Mouse (Mus musculus): Measurements from ENCODE around the gene Ttc7b.

The Ttc7b gene

DNA sequence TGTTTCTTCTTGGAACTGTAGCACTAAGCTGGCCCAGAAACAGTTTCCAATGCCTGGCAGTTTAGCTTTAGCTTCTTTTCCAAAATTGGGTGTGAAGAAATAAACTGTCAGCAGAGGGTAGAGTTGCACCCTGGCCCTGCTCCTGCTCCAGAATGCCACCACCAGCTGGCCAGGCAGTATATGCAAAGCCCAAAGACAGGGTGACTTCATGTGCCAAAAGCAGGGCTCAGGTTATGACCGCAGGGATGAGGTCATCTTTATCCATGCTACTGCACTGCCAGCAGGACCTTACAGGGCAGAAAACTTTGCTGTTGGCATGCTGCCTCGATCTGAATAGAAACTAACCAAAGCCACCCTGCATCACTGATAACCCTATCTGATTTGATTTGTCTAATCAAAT lies 65.2 kb downstream of the Ttc7b start:
- no peak for DNase-seq (ENCODE audit: low read depth, low spot score)

DNA sequence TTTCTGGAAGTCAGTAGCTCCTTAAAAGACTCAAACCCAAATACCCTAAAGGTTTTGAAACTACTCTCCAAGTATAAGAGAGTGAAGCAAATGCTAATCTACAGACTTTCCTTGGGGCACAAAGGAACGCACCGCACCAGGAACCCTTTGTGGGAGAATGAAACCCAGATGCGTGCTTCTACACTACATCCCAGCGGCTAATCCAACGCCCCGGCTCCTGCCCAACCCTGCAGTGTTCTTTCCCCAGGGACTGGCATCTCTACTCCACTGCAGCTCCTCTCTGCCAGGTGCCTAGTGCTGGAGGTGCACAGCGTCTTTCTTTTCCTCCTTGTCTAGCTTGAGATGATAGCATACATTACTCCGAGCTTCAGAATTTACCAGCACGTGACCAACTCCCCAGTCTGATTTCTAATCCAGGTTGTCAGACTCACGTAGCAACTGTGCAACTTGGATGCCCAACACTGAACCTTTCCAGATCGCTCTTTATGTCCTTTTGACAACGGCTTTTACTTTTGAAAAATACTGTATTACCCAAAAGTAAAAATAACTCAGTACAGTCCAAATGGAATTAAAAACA lies 72.8 kb downstream of the Ttc7b start:
- DNase-seq (ENCODE audit: low read depth, low spot score) = no peak

DNA sequence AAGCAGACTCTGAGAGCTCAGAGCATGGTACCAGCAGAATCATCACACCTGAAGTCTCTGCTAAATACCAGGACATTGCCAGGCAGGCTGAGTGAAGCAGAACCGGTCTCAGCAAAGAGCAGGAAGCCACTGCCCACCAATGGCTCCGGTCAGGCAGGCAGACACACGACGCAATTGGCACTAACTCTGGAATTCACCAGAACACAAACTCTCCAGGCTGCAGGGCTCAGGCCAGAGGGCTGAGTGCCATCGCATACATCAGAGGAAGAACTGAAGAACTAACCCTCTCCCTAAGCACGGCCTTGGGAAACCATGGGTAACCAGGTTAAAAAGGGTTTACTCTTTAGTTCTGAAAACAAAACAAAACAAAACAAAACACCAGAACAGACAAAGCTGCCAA lies 73.5 kb downstream of the Ttc7b start:
- no peak for DNase-seq (ENCODE audit: low read depth, low spot score)

DNA sequence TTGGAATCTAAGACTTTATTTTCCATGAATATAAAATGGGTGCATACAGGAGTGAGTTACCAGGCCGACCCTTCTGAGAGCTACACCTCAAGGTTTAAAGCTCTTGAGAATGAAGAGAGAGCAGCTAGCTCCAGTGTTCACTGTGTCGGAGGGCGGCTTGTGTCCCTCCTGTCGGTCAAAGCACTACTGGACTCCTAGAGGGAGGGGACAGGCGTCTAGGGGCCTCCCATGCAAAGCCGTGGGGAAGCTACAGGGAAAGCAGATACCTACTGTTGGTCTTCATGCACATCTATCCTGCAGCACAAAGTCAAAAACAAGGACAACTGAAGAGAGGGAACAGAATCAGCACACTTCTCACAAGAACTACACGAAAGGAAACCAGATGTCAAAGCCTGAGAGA lies 74.9 kb downstream of the Ttc7b start:
- no peak for DNase-seq (ENCODE audit: low read depth, low spot score)

DNA sequence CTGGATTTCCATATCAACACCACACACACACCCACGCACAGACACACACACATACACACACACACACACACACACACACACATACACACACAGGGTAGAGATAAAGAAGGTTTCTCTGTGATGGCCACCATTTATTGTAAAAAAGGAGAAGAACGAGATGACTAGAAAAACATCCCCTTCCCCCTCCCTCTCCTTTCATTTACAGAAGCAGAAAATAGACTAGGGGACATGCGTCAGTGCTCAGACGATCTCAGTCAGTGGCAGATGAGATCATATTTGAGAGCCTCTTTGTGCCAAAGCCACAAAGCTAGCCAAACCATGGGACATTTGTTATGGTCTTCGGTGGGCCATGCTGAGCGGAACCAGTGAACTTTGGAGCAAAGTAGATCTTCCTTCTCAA lies 75.4 kb downstream of the Ttc7b start:
- no peak for DNase-seq (ENCODE audit: low read depth, low spot score)

DNA sequence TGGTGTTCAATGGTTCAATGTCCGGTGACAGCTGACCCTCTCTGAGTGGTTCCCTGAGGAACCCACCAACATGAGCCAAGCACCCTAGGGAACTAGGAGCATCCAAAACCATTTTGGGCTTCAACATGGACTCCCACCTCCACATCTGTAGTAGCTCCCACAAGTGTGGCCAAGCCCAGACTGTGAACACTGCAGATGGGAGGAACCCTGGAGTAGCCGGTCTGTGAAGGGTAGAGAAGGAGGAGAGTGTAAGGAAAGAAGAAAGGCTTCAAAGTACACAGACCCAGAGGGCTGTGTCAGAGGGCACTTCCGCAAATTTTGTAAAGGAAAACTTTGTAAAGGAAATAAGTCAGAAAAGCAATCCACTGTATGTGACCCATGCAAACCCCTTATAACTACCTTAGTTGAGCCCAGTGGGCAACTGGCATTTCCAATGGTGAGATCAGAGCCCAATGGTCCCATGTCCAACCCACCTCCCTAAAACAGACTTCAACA lies 75.9 kb downstream of the Ttc7b start:
- DNase-seq (ENCODE audit: low read depth, low spot score) = no peak

DNA sequence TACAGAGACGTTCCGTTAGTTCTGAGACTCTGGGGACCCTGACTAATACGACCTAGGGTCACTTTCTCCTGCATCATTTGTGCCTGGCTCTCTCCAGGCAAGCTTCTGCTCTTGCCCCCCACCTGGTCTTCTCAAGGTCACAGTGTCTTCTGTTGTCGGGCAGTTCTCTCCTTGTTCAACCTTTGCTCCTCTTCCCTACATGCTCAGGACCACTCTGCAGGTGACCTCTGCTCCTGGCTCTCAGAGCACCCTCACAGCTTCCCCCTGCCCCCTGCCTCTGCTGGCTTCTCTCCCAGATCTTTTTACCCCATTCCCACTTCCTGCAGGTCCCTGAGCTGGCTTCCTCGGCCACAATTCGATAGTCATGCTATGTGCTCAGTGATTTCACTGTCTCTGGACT lies 77.2 kb downstream of the Ttc7b start:
- no peak for DNase-seq (ENCODE audit: low read depth, low spot score)

DNA sequence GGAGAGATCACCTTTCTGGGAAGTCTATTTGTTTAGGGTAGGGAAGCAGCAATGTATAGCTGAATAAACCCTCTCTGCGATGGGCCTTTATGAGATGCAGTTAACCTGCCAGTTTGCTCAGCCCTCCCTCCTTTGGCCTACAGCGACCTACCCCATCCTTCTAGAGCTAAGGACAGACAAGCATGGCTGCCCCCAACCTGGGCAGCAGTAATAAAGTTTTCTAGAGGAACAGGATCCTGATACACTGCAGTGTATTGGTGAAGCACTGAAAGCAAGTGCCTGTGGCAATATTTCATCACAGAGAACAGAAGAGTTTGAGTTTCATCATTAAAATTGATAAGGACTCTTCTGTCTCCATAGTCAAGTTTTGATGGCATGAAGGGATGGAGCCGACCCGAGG lies 79.0 kb downstream of the Ttc7b start:
- DNase-seq (ENCODE audit: low read depth, low spot score) = no peak

DNA sequence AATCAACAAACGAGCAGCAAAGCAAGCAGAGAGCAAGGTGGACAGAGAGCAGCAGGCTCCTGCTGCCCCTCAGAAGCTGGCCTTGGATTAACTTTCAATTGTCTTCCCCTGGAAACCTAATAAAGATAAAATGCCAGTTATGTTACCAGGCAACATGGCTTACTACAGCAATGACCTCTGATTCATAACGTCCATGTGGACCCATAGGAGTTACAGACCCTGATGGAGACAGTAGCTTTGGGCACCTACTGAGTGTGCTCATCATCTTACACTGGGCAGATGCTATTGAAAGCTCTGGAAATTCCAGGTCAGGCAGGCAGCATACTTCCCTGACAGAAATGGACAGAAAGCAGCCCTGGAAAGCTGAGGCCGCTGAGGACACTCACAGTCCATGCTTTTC lies 80.7 kb downstream of the Ttc7b start:
- no peak for DNase-seq (ENCODE audit: low read depth, low spot score)

DNA sequence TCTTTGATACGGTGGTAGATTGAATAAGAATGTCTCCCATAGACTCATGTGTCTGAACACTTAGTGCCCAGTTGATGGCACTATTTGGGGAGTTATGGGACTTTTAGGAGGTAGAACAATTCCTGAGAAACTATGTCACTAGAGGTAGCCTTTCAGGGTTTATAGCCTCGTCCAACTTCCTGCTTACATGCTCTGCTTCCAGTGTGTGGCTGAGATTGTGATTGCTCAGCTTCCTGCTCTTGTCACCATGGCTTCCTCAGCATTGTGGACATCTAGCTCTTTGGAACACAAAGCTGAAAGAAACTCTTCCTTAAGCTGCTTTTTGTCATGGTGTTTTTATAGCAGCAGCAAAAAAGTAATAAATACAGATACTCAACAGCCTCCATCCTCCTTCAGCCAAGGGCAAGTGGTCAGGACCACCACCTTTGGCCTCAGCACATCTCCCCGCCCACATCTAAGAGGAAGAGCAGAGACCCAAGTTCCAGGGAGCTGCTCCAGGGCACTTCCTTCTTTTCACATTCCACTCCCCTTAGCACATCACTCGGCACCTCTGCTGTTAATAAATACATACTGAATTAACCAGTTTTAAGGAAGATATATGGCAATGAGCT lies 81.4 kb downstream of the Ttc7b start:
- no peak for DNase-seq (ENCODE audit: low read depth, low spot score)

DNA sequence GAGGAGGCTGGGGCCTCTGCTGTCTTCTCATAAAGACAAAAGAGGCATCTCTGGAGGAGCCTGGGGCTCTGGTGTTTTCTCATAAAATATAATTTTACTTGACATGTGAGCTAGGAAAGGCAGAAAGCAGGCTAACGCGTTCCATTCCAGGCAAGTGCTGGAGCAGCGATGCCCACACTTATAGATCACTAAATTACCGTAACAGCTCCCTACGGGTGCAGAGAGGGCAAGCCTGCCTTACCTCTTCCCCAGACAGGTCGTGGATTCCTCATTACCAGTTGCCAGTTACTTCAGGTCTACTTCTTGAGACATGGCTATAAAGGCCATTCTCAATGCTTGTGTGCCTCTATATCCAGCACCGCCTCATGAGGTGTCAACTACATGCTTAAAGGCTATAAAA lies 82.1 kb downstream of the Ttc7b start:
- DNase-seq (ENCODE audit: low read depth, low spot score) = no peak

DNA sequence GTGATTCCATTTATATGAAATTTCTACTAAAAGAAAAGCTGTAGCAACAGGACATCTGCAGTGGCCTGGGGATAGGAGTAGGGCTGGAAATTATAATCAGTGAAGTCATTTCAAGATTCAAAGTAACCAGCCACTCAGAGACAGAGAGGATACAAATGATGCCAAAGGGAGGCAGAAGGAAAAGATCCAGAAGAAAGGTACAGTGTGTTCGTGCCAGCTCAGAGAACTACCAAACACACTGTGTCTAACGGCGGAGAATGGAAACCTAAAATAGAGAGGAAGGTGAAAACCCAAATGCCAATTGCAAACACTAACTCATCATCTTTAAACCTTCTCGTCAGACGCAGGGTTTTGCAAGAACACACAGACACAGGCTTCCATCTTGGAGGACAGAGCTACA lies 82.8 kb downstream of the Ttc7b start:
- no peak for DNase-seq (ENCODE audit: low read depth, low spot score)

DNA sequence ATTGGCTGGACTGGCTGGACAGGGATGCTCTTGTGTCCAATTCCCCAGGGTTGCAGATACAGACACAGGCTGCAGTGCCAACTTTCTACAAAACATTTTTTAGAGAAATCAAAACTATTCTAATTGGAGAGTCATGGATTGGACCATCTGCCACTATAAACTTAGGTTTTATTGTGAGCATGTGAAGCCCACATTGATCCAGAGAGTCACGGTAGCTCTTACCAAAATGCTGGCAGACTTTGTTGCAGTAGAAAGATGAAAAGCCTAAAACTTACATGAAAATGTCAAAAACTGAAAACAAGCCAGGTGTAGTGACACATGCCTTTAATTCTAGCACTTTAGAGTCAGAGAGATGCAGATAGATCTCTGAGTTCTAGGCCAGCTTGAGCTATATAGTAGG lies 84.9 kb downstream of the Ttc7b start:
- no peak for DNase-seq (ENCODE audit: low read depth, low spot score)

DNA sequence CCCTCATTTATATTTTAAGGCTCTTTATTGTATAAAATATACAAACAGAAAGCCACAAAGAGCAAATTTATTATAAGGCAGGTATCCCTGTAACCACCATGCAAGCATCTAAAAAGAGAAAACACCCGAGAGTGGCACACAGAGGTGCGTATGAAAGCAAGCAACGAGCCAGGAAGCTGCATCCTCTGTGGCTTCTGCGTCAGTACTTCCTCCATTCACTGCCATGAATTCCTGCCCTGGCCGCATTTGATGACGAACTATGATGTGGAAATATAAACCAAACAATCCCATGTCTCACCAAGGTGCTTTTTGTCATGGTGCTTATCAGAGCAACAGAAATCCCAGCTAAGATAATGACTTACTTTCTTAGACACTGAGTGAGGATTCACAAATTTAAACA lies 88.8 kb downstream of the Ttc7b start:
- no peak for DNase-seq (ENCODE audit: low read depth, low spot score)

DNA sequence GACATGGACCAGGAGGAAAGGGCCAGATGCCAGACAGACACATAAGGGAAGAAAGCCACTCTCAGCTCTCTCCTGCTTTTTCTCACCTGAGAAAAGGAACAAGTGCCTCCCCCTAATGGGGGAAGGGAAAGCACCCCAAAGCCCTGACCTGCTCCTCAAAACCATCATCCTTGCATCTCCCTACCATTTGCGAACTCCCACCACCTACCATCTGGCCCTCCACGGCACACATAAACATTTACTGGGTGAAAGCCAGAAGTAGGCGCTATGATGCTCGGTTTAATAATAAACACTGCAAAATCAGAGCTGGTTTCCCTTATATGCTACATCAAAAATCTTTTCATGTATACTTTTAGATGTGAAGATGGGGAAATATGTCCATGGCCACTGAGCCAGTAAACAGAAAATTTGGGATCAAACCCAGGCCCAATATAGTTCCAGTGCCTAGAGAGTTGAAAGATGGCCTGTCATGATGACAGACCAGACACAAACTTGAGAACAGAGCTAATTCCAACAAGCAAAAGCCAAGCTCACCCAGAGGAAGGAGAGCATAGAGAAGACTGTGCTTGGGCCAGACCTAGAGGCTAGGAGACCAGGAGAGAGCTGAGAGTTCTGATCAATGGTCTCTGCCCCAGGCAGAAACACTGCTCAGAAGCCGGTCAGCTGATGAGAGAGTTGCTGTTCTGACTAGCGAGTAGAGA lies 91.1 kb downstream of the Ttc7b start:
- no peak for DNase-seq (ENCODE audit: low read depth, low spot score)

DNA sequence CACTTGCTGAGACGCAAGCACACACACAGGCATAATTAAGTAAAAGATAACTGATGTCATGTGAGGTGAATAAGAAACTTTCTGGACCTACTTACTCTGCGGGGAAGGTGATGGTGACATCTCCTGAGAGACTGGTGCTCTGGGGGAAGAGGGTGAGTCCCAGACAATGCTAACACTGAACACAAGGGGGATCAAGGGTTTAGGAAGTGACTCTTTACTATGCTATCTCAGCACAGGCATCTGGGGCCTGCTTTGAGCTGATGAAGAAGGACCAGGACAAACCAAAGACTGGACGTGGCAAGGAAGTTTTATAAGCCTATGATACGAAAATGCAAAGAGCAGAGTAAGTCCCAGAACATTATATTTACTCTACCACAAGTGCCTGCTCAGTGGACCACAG lies 92.4 kb downstream of the Ttc7b start:
- DNase-seq (ENCODE audit: low read depth, low spot score) = no peak

DNA sequence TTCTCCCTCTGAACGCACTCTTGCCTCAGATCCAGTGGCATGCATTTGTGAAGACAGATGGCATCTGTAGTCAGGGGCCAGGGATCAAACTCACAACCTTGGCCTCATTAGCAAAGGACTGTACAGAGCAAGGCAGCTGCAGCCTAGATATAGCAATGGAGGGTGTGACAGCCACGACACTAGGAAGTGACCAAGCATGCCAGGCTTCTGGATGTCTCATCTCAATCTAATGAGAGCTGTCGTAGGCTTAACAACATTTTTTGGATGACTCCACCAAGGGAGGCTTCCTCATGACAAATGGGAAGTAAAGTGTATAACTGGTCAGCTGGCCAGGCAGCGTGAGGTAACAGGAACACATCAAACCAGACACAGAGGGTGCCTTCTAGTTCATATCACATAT lies 94.4 kb downstream of the Ttc7b start:
- DNase-seq (ENCODE audit: low read depth, low spot score) = no peak

DNA sequence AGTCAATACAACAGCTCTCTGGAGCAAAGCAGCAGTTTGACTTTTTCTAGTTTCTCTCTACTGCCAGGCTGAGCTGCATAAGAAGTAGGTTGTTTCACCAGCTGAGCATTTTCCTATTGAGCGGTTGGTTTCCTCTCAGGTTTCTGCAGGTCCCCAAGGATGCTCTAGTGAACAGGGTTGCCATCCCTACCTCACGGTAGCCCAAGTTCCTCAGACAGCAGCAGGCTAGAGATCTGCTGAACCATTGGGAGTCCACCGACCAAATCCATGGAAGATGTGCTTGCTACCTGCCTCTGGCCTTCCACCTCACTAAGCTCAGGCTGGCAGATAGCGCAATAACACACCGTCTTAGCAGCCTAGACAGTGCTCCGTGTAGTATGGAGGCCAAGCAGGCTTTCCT lies 95.6 kb downstream of the Ttc7b start:
- DNase-seq (ENCODE audit: low read depth, low spot score) = no peak

DNA sequence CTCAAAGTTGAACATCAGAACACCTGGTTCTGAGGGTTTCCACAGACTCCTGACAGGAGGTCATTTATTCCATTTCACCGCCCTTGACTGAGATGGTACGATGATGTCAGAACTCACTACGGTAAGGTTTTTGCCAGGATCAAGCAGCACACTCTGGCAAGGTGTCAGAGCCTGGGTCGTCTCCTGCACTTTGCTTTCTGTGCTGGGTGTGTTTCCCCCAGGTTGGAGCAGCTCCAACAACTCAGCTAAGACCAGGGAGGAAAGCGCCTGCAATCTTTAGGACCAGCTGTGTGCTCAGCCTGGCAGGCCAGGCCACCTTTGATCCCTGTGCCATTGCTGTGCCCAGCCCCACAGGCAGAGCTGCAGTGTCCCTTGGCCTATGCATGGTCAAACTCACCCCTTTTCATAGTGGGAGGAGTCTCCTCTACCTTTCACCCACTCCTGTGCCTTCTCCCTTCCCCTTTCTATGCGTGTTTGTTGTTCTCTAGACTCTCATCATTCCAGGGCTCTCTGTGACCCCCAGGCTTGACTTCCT lies 98.3 kb downstream of the Ttc7b start:
- DNase-seq (ENCODE audit: low read depth, low spot score) = no peak

DNA sequence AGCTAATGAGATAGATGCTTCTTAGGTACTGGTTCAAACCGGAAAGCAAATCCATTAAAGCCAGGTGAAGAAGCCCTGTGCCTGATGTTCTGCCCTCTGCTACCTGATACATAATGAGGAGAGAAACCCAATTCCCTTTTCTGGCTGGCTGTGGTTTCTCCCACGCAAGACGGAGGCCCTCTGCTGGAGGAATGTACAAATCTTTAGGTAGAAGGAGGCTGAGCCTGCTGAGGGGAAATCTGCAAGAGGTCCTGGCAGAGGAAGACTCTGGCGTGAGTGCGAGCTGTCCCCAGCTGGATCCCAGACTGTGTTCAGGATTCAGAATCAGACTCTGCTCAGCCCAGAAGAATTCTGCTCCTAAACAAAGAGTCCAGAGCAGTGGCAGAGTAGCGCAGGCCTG lies 99.1 kb downstream of the Ttc7b start:
- DNase-seq (ENCODE audit: low read depth, low spot score) = peak; percentile 32

DNA sequence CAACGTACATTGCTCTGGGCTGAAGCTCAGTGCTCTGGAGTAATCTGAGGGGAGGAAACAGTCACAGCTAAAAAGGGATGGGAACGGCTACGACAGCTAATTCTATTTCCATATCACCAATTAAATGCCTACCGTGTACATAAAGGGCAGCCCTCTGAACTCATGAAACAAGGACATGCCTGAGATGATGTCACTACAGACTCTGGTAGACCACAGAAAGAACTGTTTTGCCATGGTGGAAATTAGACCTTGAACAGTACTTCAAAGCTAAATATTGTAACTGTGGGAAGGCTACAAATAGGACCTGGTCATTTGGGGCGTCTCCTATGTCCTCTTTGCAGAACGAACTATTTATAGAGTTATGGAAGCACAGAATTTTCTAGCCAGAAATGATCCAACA lies 99.7 kb downstream of the Ttc7b start:
- no peak for DNase-seq (ENCODE audit: low read depth, low spot score)

DNA sequence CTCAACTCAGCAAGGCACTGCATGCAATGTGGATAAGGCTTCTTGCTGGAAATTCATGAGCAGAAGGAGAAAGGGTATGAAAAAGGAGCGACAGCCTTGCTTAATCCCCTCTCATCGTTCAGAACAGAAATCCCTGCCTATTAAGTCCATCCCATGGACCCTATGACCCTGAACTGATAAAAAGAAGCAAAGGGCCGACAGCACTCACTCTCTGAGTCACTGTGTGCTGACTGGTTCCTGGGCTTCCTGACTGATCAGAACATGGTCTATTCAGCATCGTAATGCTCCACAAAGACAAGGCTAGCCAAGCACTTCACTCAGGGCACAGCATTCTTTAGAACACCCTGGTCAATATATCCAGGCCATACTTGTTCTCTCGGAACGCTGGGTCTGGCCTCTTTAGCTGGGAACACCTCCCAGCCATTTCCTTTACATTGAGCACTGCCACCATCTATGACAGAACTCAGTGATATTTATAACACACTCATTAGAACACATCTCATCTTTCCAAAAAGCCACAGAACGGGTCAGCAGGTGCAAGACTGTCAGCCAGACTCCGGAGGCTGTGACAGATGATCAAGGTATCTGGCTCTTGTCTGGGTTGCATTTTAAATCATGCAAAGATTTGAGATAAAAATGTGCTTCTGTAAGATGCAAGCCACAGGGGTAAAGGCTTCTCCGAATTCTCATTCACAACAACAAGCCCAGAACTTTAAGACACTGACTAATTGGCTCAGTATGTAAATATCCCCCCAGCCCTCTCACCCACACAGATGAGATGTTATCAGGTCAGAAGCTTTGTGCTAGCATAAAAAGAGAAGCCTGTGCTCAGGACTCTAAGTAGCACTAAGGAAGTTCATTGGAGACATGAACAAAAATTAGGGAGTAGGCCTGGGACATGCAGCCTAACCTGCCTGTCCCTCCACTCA lies 100.4 kb downstream of the Ttc7b start:
- no peak for DNase-seq (ENCODE audit: low read depth, low spot score)
